Mouse (Mus musculus) bone marrow, adult 2 months (tissue): ENCODE measurements around the gene Dbp.

Experiments used
- CTCF ChIP-seq: fragments of 200-500 bp; IDR thresholded peaks from 2 replicates; pipeline ENCODE4 v1.5.1; 2011; ENCODE audit warnings: low read length, control low read depth; ENCODE audit not compliant: control insufficient read depth, insufficient read depth
- POLR2A ChIP-seq: fragments of 200-500 bp; IDR thresholded peaks from 2 replicates; pipeline ENCODE4 v1.6.1; 2011; ENCODE audit warnings: low read depth, mild to moderate bottlenecking, control low read depth, low read length, borderline replicate concordance; ENCODE audit not compliant: control insufficient read depth

- TF ChIP-seq CTCF (no peak), POLR2A (no peak)
These were observed 22.7 kb downstream of the Dbp start for GRCm38 (mm10) chr7:45727625-45728024.
